Mouse (Mus musculus) adrenal gland (tissue): ENCODE measurements around the gene Tollip.
"Not testable (repeated sequence)": the region's sequence is repeated elsewhere in the genome, so short reads cannot be mapped to it uniquely, and the experiment has no call there.

ENCODE experiments used
- intact Hi-C: fragments of 180-260 bp; cut with DNase I; formaldehyde crosslinking; loops from one replicate; pipeline ENCODE4 v1.15.1; 2025

Tollip gene

DNA sequence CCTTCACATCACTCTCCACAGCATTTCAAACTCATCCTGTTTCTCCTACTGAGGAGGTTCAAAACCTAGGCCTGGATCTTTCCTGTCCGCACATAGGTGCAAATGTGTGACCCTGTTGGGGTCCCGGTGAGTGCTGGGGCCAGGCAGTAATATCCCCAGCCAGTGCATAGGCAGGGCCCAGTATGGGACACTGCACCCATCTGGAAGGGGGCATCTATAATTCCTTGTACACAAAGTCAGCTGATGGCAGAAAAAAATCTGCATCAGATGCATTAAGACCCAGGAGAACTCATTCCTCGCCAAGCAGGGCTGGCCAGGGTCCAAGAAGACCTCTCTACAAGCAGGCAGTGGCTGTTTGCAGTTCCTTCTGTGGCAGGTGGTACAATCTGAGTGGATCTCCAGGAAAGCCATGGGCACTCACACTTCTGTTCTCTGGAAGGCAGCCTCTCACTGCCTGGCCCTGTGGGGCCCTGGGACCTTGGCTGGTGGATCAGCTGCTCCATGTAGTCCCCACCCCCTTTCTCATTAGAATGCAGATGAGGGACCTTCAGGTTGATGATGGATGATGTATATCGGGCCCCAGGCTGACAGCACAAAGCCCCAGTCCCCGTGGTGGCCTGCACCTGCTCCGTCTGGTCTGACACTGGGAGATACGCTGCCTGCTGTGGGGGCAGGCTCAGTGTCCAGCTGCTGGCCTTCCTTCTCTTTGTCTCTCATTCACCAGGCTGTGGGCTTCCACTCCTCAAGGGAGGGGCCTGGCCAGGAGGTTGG lies 16.0 kb upstream of the Tollip start:
- intact Hi-C loops, result no loop called here

DNA sequence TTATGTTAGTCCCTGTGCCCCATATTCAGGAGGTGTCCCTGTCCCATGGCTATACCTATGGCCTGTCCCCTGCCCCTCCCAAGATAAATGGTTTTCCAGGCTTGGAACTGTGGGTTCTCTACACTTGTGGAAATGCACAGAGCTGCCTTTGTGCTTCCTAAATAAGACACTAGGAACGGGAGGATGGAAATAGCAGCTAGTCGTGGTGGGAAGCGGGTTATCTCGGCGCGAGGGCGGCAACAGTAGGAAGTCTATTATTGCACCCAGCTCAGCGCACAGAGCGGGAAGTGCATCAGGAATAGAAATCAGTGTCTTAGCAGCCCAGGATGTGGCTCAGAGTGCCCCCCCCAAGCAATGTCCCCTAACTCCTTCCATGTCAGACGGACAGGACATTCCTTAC lies 10.3 kb upstream of the Tollip start:
- intact Hi-C loops, result no loop called here

DNA sequence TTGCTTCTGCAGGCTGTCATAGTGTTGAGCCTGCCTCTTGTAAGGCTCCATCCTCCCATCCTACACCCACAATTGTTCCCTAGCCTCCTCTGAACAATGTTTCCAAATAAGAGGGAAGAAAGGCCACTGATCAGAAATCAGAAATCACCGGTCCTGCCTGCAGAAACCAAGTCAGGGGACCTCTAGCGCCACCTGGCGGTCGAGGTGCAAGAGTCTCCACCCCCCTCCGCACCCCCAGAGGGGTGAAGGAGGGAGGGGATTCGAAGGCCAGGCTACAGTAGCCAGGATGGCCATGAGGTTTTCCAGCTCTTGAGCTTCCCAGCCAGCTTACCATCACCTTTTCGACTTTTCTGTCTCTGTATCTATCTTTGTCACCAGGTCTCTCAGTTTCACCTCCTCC lies 6.6 kb upstream of the Tollip start:
- intact Hi-C loops, result no loop called here

DNA sequence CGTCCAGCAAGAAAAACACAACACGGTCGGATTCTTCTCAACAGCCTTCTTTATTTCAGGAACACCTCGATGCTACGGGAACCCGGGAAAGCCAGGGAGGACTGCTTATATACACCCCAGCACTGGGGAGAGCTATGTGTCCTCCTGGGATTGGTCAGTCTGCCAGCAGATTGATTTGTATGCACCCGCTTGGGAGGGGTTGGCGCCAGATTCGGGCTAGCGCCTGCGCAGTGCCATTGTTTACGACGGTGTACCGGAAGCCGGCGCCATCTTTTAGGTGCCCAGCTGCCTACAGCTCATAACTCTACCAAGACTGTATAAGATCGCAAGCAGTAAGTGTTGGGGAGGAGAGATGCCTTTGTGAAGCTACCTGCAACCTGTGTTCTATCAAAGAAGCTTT lies 5.8 kb upstream of the Tollip start:
- intact Hi-C loops, result not testable (repeated sequence)

DNA sequence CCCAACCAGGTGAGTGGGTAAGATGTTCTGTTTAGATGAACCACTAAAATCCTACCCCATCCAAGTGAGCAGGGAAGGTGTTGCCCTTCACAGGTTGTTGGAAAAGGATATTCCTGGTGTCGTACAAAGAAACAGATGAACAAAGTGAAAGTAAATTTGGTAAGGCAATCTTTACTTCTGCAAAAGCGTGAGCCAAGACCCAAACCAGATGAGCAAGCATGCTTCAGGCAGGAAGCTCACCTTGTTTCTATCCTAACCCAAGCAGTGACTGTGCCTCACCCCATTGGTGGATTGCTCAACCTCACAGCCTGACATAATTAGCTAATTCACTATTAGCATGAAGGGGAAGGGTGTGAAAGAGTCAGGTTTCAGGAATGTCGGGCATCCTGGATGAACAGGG lies 7.0 kb downstream of the Tollip start:
- intact Hi-C loops, result no loop called here

- intact Hi-C loops, result no loop called here
These were observed 9.7 kb downstream of the Tollip start for GRCm38 (mm10) chr7:141908591-141908990.

DNA sequence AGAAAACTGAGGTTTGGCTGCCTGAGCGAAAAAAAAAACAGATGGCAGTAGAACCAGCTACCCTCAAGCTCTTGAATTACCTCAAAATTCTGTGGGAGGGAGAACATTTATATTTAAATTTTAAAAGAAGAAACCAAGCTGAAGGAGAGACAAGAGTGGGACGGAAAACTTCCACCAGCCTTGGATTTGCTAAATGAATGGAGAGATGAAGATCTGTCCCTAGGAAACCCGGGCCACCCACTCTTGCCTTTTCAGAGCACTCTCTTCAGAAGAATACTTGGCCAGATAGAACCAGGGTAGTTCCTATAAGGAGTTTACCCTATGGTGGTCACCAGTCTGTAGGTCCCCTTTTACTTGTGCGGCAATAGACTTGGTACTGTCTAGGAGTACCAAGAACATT lies 15.5 kb downstream of the Tollip start:
- intact Hi-C loops, result no loop called here

GRCm38 (mm10) chr7:141902269-141902729 lies 16.0 kb downstream of the Tollip start:
- intact Hi-C loops, result no loop called here

GRCm38 (mm10) chr7:141901825-141902224 lies 16.5 kb downstream of the Tollip start:
- intact Hi-C loops, result no loop called here

GRCm38 (mm10) chr7:141892151-141892550 lies 26.2 kb downstream of the Tollip start:
- intact Hi-C loops, result no loop called here

DNA sequence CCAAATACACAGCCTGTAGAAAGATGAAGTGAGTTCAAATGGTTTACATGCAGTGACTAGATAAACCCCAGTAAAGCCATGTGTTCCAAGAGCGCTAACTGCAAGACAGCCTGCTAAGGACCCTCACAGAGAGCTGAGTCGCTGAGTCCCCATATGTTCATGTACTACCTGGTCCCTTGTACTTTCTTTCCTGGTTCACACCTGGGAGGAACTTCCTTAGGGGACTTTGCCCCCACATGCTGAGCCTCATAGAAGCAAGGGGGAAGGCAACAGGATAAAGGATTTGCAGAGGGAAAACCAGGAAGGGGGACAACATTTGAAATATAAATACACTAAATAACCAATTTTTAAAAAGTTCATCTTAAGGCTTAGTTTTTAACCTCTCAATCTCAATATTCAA lies 39.5 kb downstream of the Tollip start:
- intact Hi-C loops, result no loop called here

- intact Hi-C loops, result no loop called here
These were observed 43.4 kb downstream of the Tollip start for GRCm38 (mm10) chr7:141874891-141875290.

DNA sequence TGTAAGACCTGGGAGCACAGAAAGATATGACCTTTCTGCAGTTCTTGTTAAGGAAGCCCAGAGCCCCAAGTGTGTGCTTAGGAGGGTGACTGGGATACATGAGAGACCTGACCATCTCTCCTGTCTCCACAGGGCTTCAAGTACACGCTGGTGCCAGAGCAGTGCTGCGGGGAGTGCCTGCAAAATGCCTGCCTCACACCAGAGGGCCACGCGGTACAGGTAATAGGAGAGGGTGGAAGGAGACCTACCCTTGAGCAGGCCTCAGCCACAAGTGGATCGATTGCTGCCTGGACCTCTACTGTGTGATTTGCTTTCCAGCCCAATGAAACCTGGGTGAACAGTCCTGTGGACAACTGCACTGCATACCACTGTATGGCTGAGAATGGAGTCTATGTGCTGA lies 47.8 kb downstream of the Tollip start:
- intact Hi-C loops, result no loop called here

DNA sequence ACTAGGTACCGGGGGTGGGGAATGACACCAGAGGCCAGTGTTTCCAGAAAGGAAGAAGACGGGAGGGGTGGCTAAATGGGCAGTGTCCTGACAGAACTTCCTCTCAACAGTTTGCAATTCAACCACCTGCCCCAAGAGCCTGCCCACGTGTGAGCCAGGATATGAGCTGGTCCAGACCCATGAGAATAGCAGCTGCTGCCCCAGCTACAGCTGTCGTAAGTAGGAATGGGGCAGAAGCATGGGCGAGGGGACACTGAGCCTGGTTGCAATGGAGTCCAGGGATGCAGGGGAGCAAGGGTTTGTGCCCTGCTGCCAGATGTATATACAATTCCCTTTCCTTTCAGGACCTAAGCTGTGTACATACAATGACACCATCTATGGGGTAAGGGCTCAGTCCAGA lies 48.7 kb downstream of the Tollip start:
- intact Hi-C loops, result no loop called here

- intact Hi-C loops, result no loop called here
These were observed 57.3 kb downstream of the Tollip start for GRCm38 (mm10) chr7:141861046-141861445.

DNA sequence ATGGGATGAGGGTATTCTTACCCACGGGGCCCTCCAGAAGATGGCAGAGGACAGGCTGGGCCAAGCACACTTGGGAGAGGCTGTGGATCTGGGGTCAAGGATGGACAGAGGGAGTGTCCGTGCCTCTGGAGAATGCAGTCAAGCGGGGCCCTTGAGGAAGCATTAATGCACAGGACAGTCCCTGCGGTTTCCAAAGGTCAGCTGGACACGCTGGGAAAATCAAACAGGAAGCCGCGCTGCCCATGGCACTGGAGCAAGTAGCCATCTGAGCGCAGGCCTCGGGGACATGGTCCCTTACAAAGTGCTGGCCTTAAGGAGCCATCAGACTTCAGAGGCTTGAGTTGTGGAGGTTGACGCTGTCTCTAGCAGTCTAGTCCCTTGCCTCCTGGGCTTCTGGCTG lies 78.0 kb downstream of the Tollip start:
- intact Hi-C loops, result no loop called here

GRCm38 (mm10) chr7:141838779-141839178 lies 79.5 kb downstream of the Tollip start, which contains the start of gene Muc5b:
Muc5b (plus strand) TSS chr7:141839070.
- intact Hi-C loops, result no loop called here

DNA sequence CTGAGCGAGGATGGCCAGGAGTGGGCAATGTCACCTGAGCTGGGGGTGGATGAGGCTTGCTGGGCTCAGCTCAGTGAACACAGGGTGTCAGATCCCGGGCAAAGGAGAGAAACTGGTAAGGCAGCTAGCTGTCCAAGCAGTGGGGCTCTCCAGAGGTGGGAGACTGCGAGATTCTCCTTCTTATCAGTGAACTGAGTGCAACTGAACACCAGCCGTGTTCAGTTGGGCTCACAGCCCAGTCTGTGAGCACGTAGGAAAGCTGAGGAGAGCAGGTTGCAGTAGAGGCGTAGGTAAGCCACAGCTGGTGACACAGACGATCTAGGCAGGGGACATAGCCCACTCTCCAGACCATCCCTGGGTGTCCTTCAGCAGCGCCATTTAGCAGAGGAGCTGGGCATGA lies 81.9 kb downstream of the Tollip start:
- intact Hi-C loops, result no loop called here

GRCm38 (mm10) chr7:141835941-141836340 lies 82.4 kb downstream of the Tollip start:
- intact Hi-C loops, result no loop called here
